In genomic region chr14:31597446-31597845, GRCm38 (mm10) we compare ENCODE assay signal across 31 mouse cellular contexts. TPM values are rescaled to one million over a fixed set of nuclear protein-coding genes. Genes with fewer than 3 reads are reported as not detected.
"Had no signal": no experiment of that assay in that cellular context is flagged by ENCODE, and none has a peak within 500 bp of the region (broad histone marks: within the 10 kb centered on the region; RNA-seq: fewer than 3 reads in every experiment).

No protein-coding gene starts in this region.

- H3K9me3 ChIP-seq: limb, embryonic 12.5 days; limb, embryonic 15.5 days; liver, embryonic 12.5 days; liver, embryonic 15.5 days; midbrain, embryonic 10.5 days; midbrain, embryonic 13.5 days; neural tube, embryonic 13.5 days had no signal

- H3K9ac ChIP-seq: limb, embryonic 12.5 days; limb, embryonic 15.5 days; liver, embryonic 12.5 days; liver, embryonic 15.5 days; midbrain, embryonic 13.5 days; neural tube, embryonic 13.5 days had no signal

- H3K4me3 ChIP-seq: limb, embryonic 12.5 days; limb, embryonic 15.5 days; liver, embryonic 12.5 days; liver, embryonic 15.5 days; megakaryocyte, embryonic 14.5 days; midbrain, embryonic 10.5 days; midbrain, embryonic 13.5 days; myocyte; neural tube, embryonic 13.5 days had no signal

- DNase-seq: kidney, adult 18-20 months; kidney, adult 9 months; kidney, postnatal 14 days; kidney, postnatal 4 days; left cerebral cortex, postnatal 4 days; lung, adult 2 months; lung, postnatal 14 days; retina, postnatal 1 day; right cerebral cortex, postnatal 25 days; thymus, adult 2 months; thymus, postnatal 14 days; thymus, postnatal 4 days had no signal

- H3K27ac ChIP-seq: limb, embryonic 12.5 days; limb, embryonic 15.5 days; liver, embryonic 12.5 days; liver, embryonic 15.5 days; macrophage; midbrain, embryonic 10.5 days; midbrain, embryonic 13.5 days; neural tube, embryonic 13.5 days; stomach, postnatal 0 days had no signal

- ATAC-seq: liver, embryonic 12.5 days; midbrain, embryonic 13.5 days; midbrain, embryonic 16.5 days had no signal

- H3K36me3 ChIP-seq: limb, embryonic 12.5 days; limb, embryonic 15.5 days; liver, embryonic 12.5 days; liver, embryonic 15.5 days; midbrain, embryonic 10.5 days; midbrain, embryonic 13.5 days; neural tube, embryonic 13.5 days had no signal

- H3K4me2 ChIP-seq: limb, embryonic 12.5 days; limb, embryonic 15.5 days; liver, embryonic 12.5 days; liver, embryonic 15.5 days; midbrain, embryonic 13.5 days; neural tube, embryonic 13.5 days had no signal

- H3K4me1 ChIP-seq: limb, embryonic 12.5 days; midbrain, embryonic 10.5 days; midbrain, embryonic 13.5 days; neural tube, embryonic 13.5 days had no signal

- H3K27me3 ChIP-seq: limb, embryonic 12.5 days; limb, embryonic 15.5 days; liver, embryonic 12.5 days; liver, embryonic 15.5 days; megakaryocyte, embryonic 14.5 days; midbrain, embryonic 13.5 days; neural tube, embryonic 13.5 days had no signal

RNA-seq across cellular contexts. Expression of gene Colq, which starts 6.3 kb away (rescaled TPM):
- polyA plus RNA-seq: macrophage; midbrain, embryonic 13.5 days; midbrain, embryonic 16.5 days had no signal

RNA-seq across cellular contexts. Expression of gene Gm49387, which starts 43.2 kb away (rescaled TPM):
- total RNA-seq: layer of hippocampus, adult 18-20 months; layer of hippocampus, postnatal 14 days; left cerebral cortex, adult 8-10 months; left cerebral cortex, postnatal 14 days; left cerebral cortex, postnatal 4 days; monocyte, adult 5-6 weeks; neutrophil, adult 5-6 weeks had no signal
- polyA plus RNA-seq: limb, embryonic 12.5 days; lung, adult 2 months; macrophage; midbrain, embryonic 13.5 days; midbrain, embryonic 16.5 days; myocyte; small intestine, adult 2 months; thymus, adult 2 months had no signal
